Mouse (Mus musculus) olfactory bulb, adult 2 months (tissue): ENCODE measurements around the gene Sypl2. TPM values are rescaled to one million over a fixed set of nuclear protein-coding genes. Genes with fewer than 3 reads are reported as not detected.

Experiments
- H3K27ac ChIP-seq: fragments of 200-500 bp; 2 replicates; pipeline ENCODE4 v1.5.1; 2012; ENCODE audit warnings: low read depth, low read length; ENCODE audit not compliant: insufficient read depth
- H3K4me1 ChIP-seq: fragments of 200-500 bp; 2 replicates; pipeline ENCODE4 v1.6.1; 2012; ENCODE audit warnings: low read length; ENCODE audit not compliant: control insufficient read depth, insufficient read depth
- H3K4me3 ChIP-seq: fragments of 200-500 bp; 2 replicates; pipeline ENCODE4 v1.5.1; 2012; ENCODE audit warnings: mild to moderate bottlenecking, low read depth, low read length, moderate library complexity; ENCODE audit not compliant: insufficient read depth
- CTCF ChIP-seq: fragments of 200-500 bp; IDR thresholded peaks from 2 replicates; pipeline ENCODE4 v1.5.1; 2012; ENCODE audit warnings: low read depth, mild to moderate bottlenecking, low read length, moderate library complexity; ENCODE audit not compliant: insufficient read depth
- POLR2A ChIP-seq: fragments of 200-500 bp; IDR thresholded peaks from 2 replicates; pipeline ENCODE4 v1.6.1; 2012; ENCODE audit warnings: mild to moderate bottlenecking, low read depth, low read length, moderate library complexity; ENCODE audit not compliant: insufficient read depth
- WGBS: fragments of 180-500 bp; shearing (Covaris S2); methylation state at CpG from one replicate; pipeline ENCODE4 v1.1.7; 2018; 5-methylcytosine and 5-hydroxymethylcytosine counted together
- polyA plus RNA-seq: library from polyadenylated mRNA; stranded (reverse); fragments of >200 nt; gene quantifications from 2 replicates; pipeline ENCODE4 v1.2.4, GENCODE M21; 2012; ENCODE audit warnings: low replicate concordance; ENCODE audit not compliant: missing spikeins, insufficient read depth, insufficient read length

The Sypl2 gene
- polyA plus RNA-seq, 1 experiment: not detected

- Histone ChIP-seq H3K4me1 (peaks cover 53% of the 10 kb centered on the region), H3K4me3 (peak within 1 kb of the TSS; percentile 97), H3K27ac (peak within 1 kb of the TSS; percentile 91)
- WGBS: 1% methylated on average over 44 of the region's 44 CpGs
- TF ChIP-seq CTCF (no peak; the same call in 1 of the 2 replicates), POLR2A (peak; percentile 51; the same call in 1 of the 2 replicates)
Measured at GRCm38 (mm10) chr3:108200329-108201323, 25.8 kb downstream of the Sypl2 start, which contains the start of gene Cyb561d1. TSS of gene Cyb561d1 (minus strand) at chr3:108201212.

- peak overlapping the region; percentile 91 for H3K27ac ChIP-seq
- H3K4me1 ChIP-seq: peaks cover 56% of the 10 kb centered on the region
- 98% methylated on average over 6 of the region's 6 CpGs for WGBS
- TF ChIP-seq CTCF: no peak
- no peak for TF ChIP-seq POLR2A
- no peak overlapping the region for H3K4me3 ChIP-seq
Measured at GRCm38 (mm10) chr3:108199231-108199630, 27.2 kb downstream of the Sypl2 start.

- Histone ChIP-seq H3K4me3 (peak overlapping the region; percentile 17), H3K4me1 (peaks cover 53% of the 10 kb centered on the region), H3K27ac (peak overlapping the region; percentile 92)
- TF ChIP-seq POLR2A: no peak
- TF ChIP-seq CTCF: no peak
- 12% methylated on average over 14 of the region's 14 CpGs for WGBS
Measured at GRCm38 (mm10) chr3:108197066-108197497, 29.4 kb downstream of the Sypl2 start.

- H3K27ac ChIP-seq: peak overlapping the region; percentile 96
- 21% methylated on average over 7 of the region's 7 CpGs for WGBS
- no peak; the same call in 1 of the 2 replicates for TF ChIP-seq CTCF
- peak; percentile 16; the same call in 1 of the 2 replicates for TF ChIP-seq POLR2A
- H3K4me1 ChIP-seq: peaks cover 45% of the 10 kb centered on the region
- H3K4me3 ChIP-seq: no peak overlapping the region
Measured at GRCm38 (mm10) chr3:108195941-108196590, 30.4 kb downstream of the Sypl2 start.

GRCm38 (mm10) chr3:108195287-108195686, 31.2 kb downstream of the Sypl2 start:
- no peak for TF ChIP-seq POLR2A
- no peak for TF ChIP-seq CTCF
- H3K4me1 ChIP-seq: peaks cover 47% of the 10 kb centered on the region
- H3K27ac ChIP-seq: peak overlapping the region; percentile 96
- 90% methylated on average over 4 of the region's 4 CpGs for WGBS
- no peak overlapping the region for H3K4me3 ChIP-seq

- 42% methylated on average over 4 of the region's 4 CpGs for WGBS
- TF ChIP-seq POLR2A: no peak
- no peak for TF ChIP-seq CTCF
- peak overlapping the region; percentile 88 for H3K27ac ChIP-seq
- H3K4me1 ChIP-seq: peaks cover 49% of the 10 kb centered on the region
- H3K4me3 ChIP-seq: no peak overlapping the region
Measured at GRCm38 (mm10) chr3:108193686-108194085, 32.8 kb downstream of the Sypl2 start.

GRCm38 (mm10) chr3:108189897-108190296, 36.6 kb downstream of the Sypl2 start:
- peak overlapping the region; percentile 48 for H3K27ac ChIP-seq
- peak overlapping the region; percentile 87 for H3K4me3 ChIP-seq
- peaks cover 45% of the 10 kb centered on the region for H3K4me1 ChIP-seq
- TF ChIP-seq CTCF (no peak), POLR2A (no peak)
- whole genome bisulfite sequencing: 22% methylated on average over 5 of the region's 5 CpGs

GRCm38 (mm10) chr3:108188716-108189490, 37.5 kb downstream of the Sypl2 start:
- 57% methylated on average over 9 of the region's 9 CpGs for WGBS

More at GRCm38 (mm10) chr3:108188716-108189490, 37.5 kb downstream of the Sypl2 start:
- H3K4me3 ChIP-seq: peak overlapping the region; percentile 87
- TF ChIP-seq CTCF (no peak), POLR2A (no peak)
- peak overlapping the region; percentile 48 for H3K27ac ChIP-seq
- H3K4me1 ChIP-seq: peaks cover 41% of the 10 kb centered on the region
